Comparison of ENCODE assay signal across 8 mouse cellular contexts in the genomic region with DNA sequence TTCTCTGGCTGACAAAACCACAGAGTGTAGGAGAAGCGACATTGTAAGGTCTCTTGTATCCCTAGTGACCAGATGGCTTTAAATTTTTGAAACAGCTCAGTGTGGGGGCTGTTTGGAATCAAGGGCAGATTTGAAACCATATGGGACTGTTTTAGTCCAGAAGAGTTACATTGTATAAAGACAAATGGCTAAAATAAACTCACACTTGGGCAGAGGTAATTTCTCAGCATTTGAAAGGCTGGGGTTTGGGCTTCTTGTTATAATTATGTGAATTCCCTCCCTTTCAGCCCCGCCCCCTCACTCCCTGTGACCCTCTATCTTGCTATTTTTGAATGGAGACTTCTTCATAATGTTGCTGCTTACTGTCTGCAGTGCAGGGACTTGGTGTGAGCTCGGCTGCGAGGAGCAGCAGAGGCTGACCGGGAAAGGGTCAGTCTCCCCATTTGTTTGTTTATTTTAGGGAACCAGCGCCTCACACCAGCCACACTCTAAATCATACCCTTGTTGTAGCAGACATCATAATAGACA.
DNase-seq lines count a peak whose midpoint lies in the region; ATAC-seq lines count a peak whose summit lies in the region.

No protein-coding gene starts in this region.

- 12% methylated on average over 6 of the region's 6 CpGs for WGBS in forebrain, embryonic 12.5 days

- peak; percentile 74 for ATAC-seq in forebrain, embryonic 12.5 days (ENCODE audit: low FRiP score)

- H3K9ac ChIP-seq in forebrain, embryonic 12.5 days: no peak overlapping the region

- peak overlapping the region; percentile 80 for H3K27ac ChIP-seq in forebrain, embryonic 12.5 days

- H3K4me3 ChIP-seq in forebrain, embryonic 12.5 days (replicated peaks): peak overlapping the region; percentile 13

- peak; percentile 10 for DNase-seq in 3T3-L1 (ENCODE audit: low read depth, low spot score)
- peak; percentile 93 for DNase-seq in brain, adult 2 months (ENCODE audit: low read depth, low spot score)
- peak; percentile 10 to 20 for DNase-seq in layer of hippocampus, postnatal 10 days (ENCODE audit: low spot score in 2 of 2)
- peak; percentile 23 for DNase-seq in retina, postnatal 1 day
- no peak for DNase-seq in thymus, postnatal 10 days (ENCODE audit: low spot score in 2 of 2)
- no peak for DNase-seq in kidney, adult 11 months
- no peak for DNase-seq in adrenal gland, postnatal 25 days

- H3K36me3 ChIP-seq in forebrain, embryonic 12.5 days (replicated peaks): no peaks in the 10 kb centered on the region

- peaks cover 25% of the 10 kb centered on the region for H3K4me1 ChIP-seq in forebrain, embryonic 12.5 days

- no peaks in the 10 kb centered on the region for H3K9me3 ChIP-seq in forebrain, embryonic 12.5 days

- H3K4me2 ChIP-seq in forebrain, embryonic 12.5 days: peak overlapping the region; percentile 41

- no peaks in the 10 kb centered on the region for H3K27me3 ChIP-seq in forebrain, embryonic 12.5 days

Comparison
In these comparisons a context has a peak if more than half of its experiments do, and no peak if none do; other contexts are left out.
1. DNase-seq: peak in 3T3-L1 (single experiment), brain, adult 2 months (single experiment), layer of hippocampus, postnatal 10 days (2 of 2) and retina, postnatal 1 day (single experiment); none in thymus, postnatal 10 days (0 of 2), kidney, adult 11 months (single experiment) and adrenal gland, postnatal 25 days (single experiment).